Mouse (Mus musculus): ENCODE results near the gene Slc31a1. TPM values are rescaled to one million over a fixed set of nuclear protein-coding genes. Genes with fewer than 3 reads are reported as not detected.

The Slc31a1 gene
- polyA plus RNA-seq, 1 experiment from 2014 or later: 53.2 TPM

GRCm38 (mm10) chr4:62384159-62384558 is 23.6 kb downstream of the Slc31a1 start:
- WGBS: 84% methylated on average over 1 of the region's 1 CpGs
- peaks cover 17% of the 10 kb centered on the region for H3K36me3 ChIP-seq
- no peak overlapping the region for H3K4me3 ChIP-seq (replicated peaks)
- no peak overlapping the region for H3K27ac ChIP-seq (replicated peaks)
- no peak overlapping the region for H3K9ac ChIP-seq
- ATAC-seq (ENCODE audit: insufficient number of reproducible peaks, low FRiP score, low TSS enrichment, low read depth): no peak
- no peaks in the 10 kb centered on the region for H3K4me1 ChIP-seq
- H3K9me3 ChIP-seq (replicated peaks): no peaks in the 10 kb centered on the region
- no peaks in the 10 kb centered on the region for H3K27me3 ChIP-seq
- H3K4me2 ChIP-seq (replicated peaks): no peak overlapping the region

GRCm38 (mm10) chr4:62385439-62385838 is 24.9 kb downstream of the Slc31a1 start:
- Histone ChIP-seq H3K36me3 (peaks cover 27% of the 10 kb centered on the region), H3K9me3 (replicated peaks) (no peaks in the 10 kb centered on the region), H3K4me3 (replicated peaks) (no peak overlapping the region), H3K27me3 (no peaks in the 10 kb centered on the region), H3K4me2 (replicated peaks) (no peak overlapping the region), H3K9ac (no peak overlapping the region), H3K4me1 (no peaks in the 10 kb centered on the region), H3K27ac (replicated peaks) (no peak overlapping the region)
- no peak for ATAC-seq (ENCODE audit: insufficient number of reproducible peaks, low FRiP score, low TSS enrichment, low read depth)
- WGBS: 87% methylated on average over 7 of the region's 7 CpGs

- no peak overlapping the region for H3K9ac ChIP-seq
- H3K36me3 ChIP-seq: peaks cover 53% of the 10 kb centered on the region
- H3K4me1 ChIP-seq: no peaks in the 10 kb centered on the region
- WGBS: 88% methylated on average over 5 of the region's 5 CpGs
- no peaks in the 10 kb centered on the region for H3K27me3 ChIP-seq
- no peak for ATAC-seq (ENCODE audit: insufficient number of reproducible peaks, low FRiP score, low TSS enrichment, low read depth)
- no peaks in the 10 kb centered on the region for H3K9me3 ChIP-seq (replicated peaks)
- no peak overlapping the region for H3K27ac ChIP-seq (replicated peaks)
- no peak overlapping the region for H3K4me3 ChIP-seq (replicated peaks)
- H3K4me2 ChIP-seq (replicated peaks): no peak overlapping the region
Observed at GRCm38 (mm10) chr4:62389592-62390512, 29.3 kb downstream of the Slc31a1 start.

- no peak overlapping the region for H3K9ac ChIP-seq
- 86% methylated on average over 7 of the region's 7 CpGs for WGBS
- no peaks in the 10 kb centered on the region for H3K27me3 ChIP-seq
- H3K4me1 ChIP-seq: no peaks in the 10 kb centered on the region
- no peak overlapping the region for H3K4me2 ChIP-seq (replicated peaks)
- no peak for ATAC-seq (ENCODE audit: insufficient number of reproducible peaks, low FRiP score, low TSS enrichment, low read depth)
- H3K27ac ChIP-seq (replicated peaks): no peak overlapping the region
- H3K9me3 ChIP-seq (replicated peaks): no peaks in the 10 kb centered on the region
- peaks cover 61% of the 10 kb centered on the region for H3K36me3 ChIP-seq
- no peak overlapping the region for H3K4me3 ChIP-seq (replicated peaks)
Observed at GRCm38 (mm10) chr4:62391892-62392291, 31.4 kb downstream of the Slc31a1 start.

- no peaks in the 10 kb centered on the region for H3K4me1 ChIP-seq
- H3K27ac ChIP-seq (replicated peaks): no peak overlapping the region
- H3K27me3 ChIP-seq: no peaks in the 10 kb centered on the region
- H3K4me3 ChIP-seq (replicated peaks): no peak overlapping the region
- peaks cover 68% of the 10 kb centered on the region for H3K36me3 ChIP-seq
- no peaks in the 10 kb centered on the region for H3K9me3 ChIP-seq (replicated peaks)
- no peak overlapping the region for H3K9ac ChIP-seq
- H3K4me2 ChIP-seq (replicated peaks): no peak overlapping the region
- no peak for ATAC-seq (ENCODE audit: insufficient number of reproducible peaks, low FRiP score, low TSS enrichment, low read depth)
- WGBS: 54% methylated on average over 6 of the region's 6 CpGs
Observed at GRCm38 (mm10) chr4:62393459-62393858, 32.9 kb downstream of the Slc31a1 start.

- no peaks in the 10 kb centered on the region for H3K27me3 ChIP-seq
- no peaks in the 10 kb centered on the region for H3K4me1 ChIP-seq
- H3K36me3 ChIP-seq: peaks cover 76% of the 10 kb centered on the region
- no peak overlapping the region for H3K4me3 ChIP-seq (replicated peaks)
- no peaks in the 10 kb centered on the region for H3K9me3 ChIP-seq (replicated peaks)
- no peak overlapping the region for H3K27ac ChIP-seq (replicated peaks)
- WGBS: 84% methylated on average over 1 of the region's 1 CpGs
- ATAC-seq (ENCODE audit: insufficient number of reproducible peaks, low FRiP score, low TSS enrichment, low read depth): no peak
- H3K9ac ChIP-seq: no peak overlapping the region
- no peak overlapping the region for H3K4me2 ChIP-seq (replicated peaks)
Observed at GRCm38 (mm10) chr4:62395806-62396205, 35.3 kb downstream of the Slc31a1 start.

GRCm38 (mm10) chr4:62397616-62398365 is 37.3 kb downstream of the Slc31a1 start:
- no peaks in the 10 kb centered on the region for H3K9me3 ChIP-seq (replicated peaks)
- H3K4me3 ChIP-seq (replicated peaks): no peak overlapping the region
- no peak for ATAC-seq (ENCODE audit: insufficient number of reproducible peaks, low FRiP score, low TSS enrichment, low read depth)
- no peaks in the 10 kb centered on the region for H3K4me1 ChIP-seq
- H3K27ac ChIP-seq (replicated peaks): no peak overlapping the region
- no peaks in the 10 kb centered on the region for H3K27me3 ChIP-seq
- no peak overlapping the region for H3K9ac ChIP-seq
- 82% methylated on average over 4 of the region's 4 CpGs for WGBS
- peaks cover 76% of the 10 kb centered on the region for H3K36me3 ChIP-seq
- H3K4me2 ChIP-seq (replicated peaks): no peak overlapping the region

GRCm38 (mm10) chr4:62398956-62399355 is 38.4 kb downstream of the Slc31a1 start:
- 87% methylated on average over 3 of the region's 3 CpGs for WGBS
- H3K36me3 ChIP-seq: peaks cover 73% of the 10 kb centered on the region
- no peak overlapping the region for H3K4me2 ChIP-seq (replicated peaks)
- H3K4me1 ChIP-seq: no peaks in the 10 kb centered on the region
- no peaks in the 10 kb centered on the region for H3K9me3 ChIP-seq (replicated peaks)
- no peak overlapping the region for H3K4me3 ChIP-seq (replicated peaks)
- H3K27ac ChIP-seq (replicated peaks): no peak overlapping the region
- H3K9ac ChIP-seq: no peak overlapping the region
- no peaks in the 10 kb centered on the region for H3K27me3 ChIP-seq
- ATAC-seq (ENCODE audit: insufficient number of reproducible peaks, low FRiP score, low TSS enrichment, low read depth): no peak

GRCm38 (mm10) chr4:62406133-62406532 is 45.6 kb downstream of the Slc31a1 start:
- 78% methylated on average over 4 of the region's 4 CpGs for WGBS
- no peaks in the 10 kb centered on the region for H3K27me3 ChIP-seq
- H3K27ac ChIP-seq (replicated peaks): no peak overlapping the region
- peaks cover 25% of the 10 kb centered on the region for H3K36me3 ChIP-seq
- no peak overlapping the region for H3K4me3 ChIP-seq (replicated peaks)
- no peak overlapping the region for H3K9ac ChIP-seq
- H3K9me3 ChIP-seq (replicated peaks): no peaks in the 10 kb centered on the region
- H3K4me1 ChIP-seq: peaks cover 29% of the 10 kb centered on the region
- no peak for ATAC-seq (ENCODE audit: insufficient number of reproducible peaks, low FRiP score, low TSS enrichment, low read depth)
- no peak overlapping the region for H3K4me2 ChIP-seq (replicated peaks)

GRCm38 (mm10) chr4:62407730-62408582 is 47.4 kb downstream of the Slc31a1 start:
- H3K9me3 ChIP-seq (replicated peaks): no peaks in the 10 kb centered on the region
- ATAC-seq (ENCODE audit: insufficient number of reproducible peaks, low FRiP score, low TSS enrichment, low read depth): 0 out of 2 replicates have a peak, but pooled peaks have one; percentile 16
- H3K27me3 ChIP-seq: no peaks in the 10 kb centered on the region
- H3K9ac ChIP-seq: peak overlapping the region; percentile 68
- peak overlapping the region; percentile 49 for H3K4me2 ChIP-seq (replicated peaks)
- H3K27ac ChIP-seq (replicated peaks): peak overlapping the region; percentile 90
- H3K36me3 ChIP-seq: peaks cover 25% of the 10 kb centered on the region
- WGBS: under 1% methylated on average over 35 of the region's 35 CpGs
- peak overlapping the region; percentile 79 for H3K4me3 ChIP-seq (replicated peaks)
- peaks cover 29% of the 10 kb centered on the region for H3K4me1 ChIP-seq

Measured in embryonic facial prominence, embryonic 15.5 days (tissue).